Mouse (Mus musculus): ENCODE results near the gene Wfdc6b. TPM values are rescaled to one million over a fixed set of nuclear protein-coding genes. Genes with fewer than 3 reads are reported as not detected.

Gene Wfdc6b
- total RNA-seq, 2 experiments from 2014 or later = not detected

Other genes starting within 250 kb of the Wfdc6b start
- gene Slpi, start 224.4 kb upstream of the Wfdc6b start, total RNA-seq (2021) = 1 to 10 TPM; 1.0 to 1.4 TPM
- gene Rbpjl, start 210.4 kb upstream of the Wfdc6b start, total RNA-seq (2021) = under 1 TPM; 0.38 to 0.48 TPM
- 10 to 100 TPM; 20.4 to 25.9 TPM for gene Matn4, start 208.4 kb upstream of the Wfdc6b start, total RNA-seq (2021)
- gene Sdc4, start 169.6 kb upstream of the Wfdc6b start, total RNA-seq (2021) = 10 to 100 TPM; 74.2 to 83.4 TPM
- 10 to 100 TPM; 43.9 to 45.8 TPM for gene Sys1, start 156.6 kb upstream of the Wfdc6b start, total RNA-seq (2021)
- gene Gm20458, start 152.6 kb upstream of the Wfdc6b start, total RNA-seq (2021) = 10 to 100 TPM in 1 of 2 experiments, 1 to 10 TPM in 1; 4.1 to 17.9 TPM
- not detected for gene Trp53tg5, start 139.8 kb upstream of the Wfdc6b start, total RNA-seq (2021)
- 10 to 100 TPM; 58.9 to 61.0 TPM for gene Dbndd2, start 127.4 kb upstream of the Wfdc6b start, total RNA-seq (2021)
- 100 to 1,000 TPM; 106 to 109 TPM for gene Pigt, start 116.0 kb upstream of the Wfdc6b start, total RNA-seq (2021)
- under 1 TPM in 1 of 2 experiments, not detected in 1; 0.73 TPM for gene Wfdc2, start 51.1 kb upstream of the Wfdc6b start, total RNA-seq (2021)
- gene Spint3, start 40.1 kb upstream of the Wfdc6b start, total RNA-seq (2021) = not detected
- gene Wfdc6a, start 28.1 kb upstream of the Wfdc6b start, total RNA-seq (2021) = 1 to 10 TPM in 1 of 2 experiments, under 1 TPM in 1; 0.78 to 2.2 TPM
- not detected for gene Eppin, start 19.9 kb upstream of the Wfdc6b start, total RNA-seq (2021)
- gene Wfdc8, start 104 bp downstream of the Wfdc6b start, total RNA-seq (2021) = not detected
- not detected for gene Wfdc16, start 25.3 kb downstream of the Wfdc6b start, total RNA-seq (2021)
- not detected for gene Wfdc10, start 42.5 kb downstream of the Wfdc6b start, total RNA-seq (2021)
- gene Wfdc9, start 43.1 kb downstream of the Wfdc6b start, total RNA-seq (2021) = not detected
- gene Wfdc11, start 60.6 kb downstream of the Wfdc6b start, total RNA-seq (2021) = not detected
- not detected for gene Wfdc13, start 71.6 kb downstream of the Wfdc6b start, total RNA-seq (2021)
- not detected for gene Spint4, start 85.0 kb downstream of the Wfdc6b start, total RNA-seq (2021)
- not detected for gene Spint5, start 101.8 kb downstream of the Wfdc6b start, total RNA-seq (2021)
- 1 to 10 TPM in 1 of 2 experiments, under 1 TPM in 1; 0.87 to 1.4 TPM for gene Wfdc3, start 132.4 kb downstream of the Wfdc6b start, total RNA-seq (2021)
- 10 to 100 TPM; 41.9 to 46.0 TPM for gene Dnttip1, start 132.5 kb downstream of the Wfdc6b start, total RNA-seq (2021)
- 1 to 10 TPM; 6.9 to 8.3 TPM for gene Ube2c, start 156.4 kb downstream of the Wfdc6b start, total RNA-seq (2021)
- not detected for gene Tnnc2, start 166.4 kb downstream of the Wfdc6b start, total RNA-seq (2021)
- gene Snx21, start 172.3 kb downstream of the Wfdc6b start, total RNA-seq (2021) = 10 to 100 TPM; 41.3 to 43.6 TPM
- gene Acot8, start 191.4 kb downstream of the Wfdc6b start, total RNA-seq (2021) = 10 to 100 TPM; 24.1 to 28.6 TPM
- 1 to 10 TPM; 8.9 to 9.4 TPM for gene Zswim3, start 191.6 kb downstream of the Wfdc6b start, total RNA-seq (2021)
- gene Zswim1, start 209.2 kb downstream of the Wfdc6b start, total RNA-seq (2021) = 10 to 100 TPM; 18.5 to 18.7 TPM
- gene Spata25, start 215.0 kb downstream of the Wfdc6b start, total RNA-seq (2021) = 1 to 10 TPM in 1 of 2 experiments, not detected in 1; 1.6 TPM
- 10 to 100 TPM; 70.8 to 76.9 TPM for gene Ctsa, start 219.4 kb downstream of the Wfdc6b start, total RNA-seq (2021)
- gene Neurl2, start 219.9 kb downstream of the Wfdc6b start, total RNA-seq (2021) = 1 to 10 TPM; 3.5 to 4.7 TPM
- gene Pltp, start 244.2 kb downstream of the Wfdc6b start, total RNA-seq (2021) = 10 to 100 TPM; 72.9 to 79.2 TPM

All from layer of hippocampus, postnatal 10 days (tissue).